Mouse (Mus musculus): ENCODE results near the gene Erc1. TPM values are rescaled to one million over a fixed set of nuclear protein-coding genes. Genes with fewer than 3 reads are reported as not detected.

Gene Erc1
- polyA plus RNA-seq, 1 experiment from 2014 or later = 22.5 TPM

- WGBS = 89% methylated on average over 4 of the region's 4 CpGs
- H3K36me3 ChIP-seq = peaks cover 7% of the 10 kb centered on the region; the same call in 1 of the 2 replicates
- no peak for DNase-seq (ENCODE audit: low spot score)
- no peaks in the 10 kb centered on the region for H3K9me3 ChIP-seq
- H3K27me3 ChIP-seq (ENCODE audit: insufficient read depth, poor library complexity, severe bottlenecking) = no peaks in the 10 kb centered on the region
- H3K4me3 ChIP-seq = no peak overlapping the region
- H3K27ac ChIP-seq = no peak overlapping the region
- peaks cover 4% of the 10 kb centered on the region; the same call in 1 of the 2 replicates for H3K4me1 ChIP-seq
Measured at GRCm38 (mm10) chr6:119595440-119595839, 252.5 kb downstream of the Erc1 start.

- H3K9me3 ChIP-seq = no peaks in the 10 kb centered on the region
- H3K36me3 ChIP-seq = peaks cover 7% of the 10 kb centered on the region; the same call in 1 of the 2 replicates
- H3K4me3 ChIP-seq = no peak overlapping the region
- no peaks in the 10 kb centered on the region for H3K27me3 ChIP-seq (ENCODE audit: insufficient read depth, poor library complexity, severe bottlenecking)
- WGBS = 85% methylated on average over 2 of the region's 2 CpGs
- no peak overlapping the region for H3K27ac ChIP-seq
- peaks cover 23% of the 10 kb centered on the region for H3K4me1 ChIP-seq
- DNase-seq (ENCODE audit: low spot score) = no peak
Measured at GRCm38 (mm10) chr6:119590872-119591271, 257.1 kb downstream of the Erc1 start.

- Histone ChIP-seq H3K9me3 (no peaks in the 10 kb centered on the region), H3K27ac (no peak overlapping the region), H3K4me3 (no peak overlapping the region), H3K36me3 (no peaks in the 10 kb centered on the region), H3K27me3 (ENCODE audit: insufficient read depth, poor library complexity, severe bottlenecking) (no peaks in the 10 kb centered on the region), H3K4me1 (peaks cover 42% of the 10 kb centered on the region)
- peak; percentile 39 for DNase-seq (ENCODE audit: low spot score)
- 76% methylated on average over 2 of the region's 2 CpGs for WGBS
Measured at GRCm38 (mm10) chr6:119587897-119588296, 260.1 kb downstream of the Erc1 start.

GRCm38 (mm10) chr6:119587454-119587853, 260.5 kb downstream of the Erc1 start:
- no peak overlapping the region for H3K4me3 ChIP-seq
- H3K9me3 ChIP-seq = no peaks in the 10 kb centered on the region
- H3K27ac ChIP-seq = no peak overlapping the region
- H3K36me3 ChIP-seq = no peaks in the 10 kb centered on the region
- no peaks in the 10 kb centered on the region for H3K27me3 ChIP-seq (ENCODE audit: insufficient read depth, poor library complexity, severe bottlenecking)
- DNase-seq (ENCODE audit: low spot score) = peak; percentile 67
- H3K4me1 ChIP-seq = peaks cover 43% of the 10 kb centered on the region

GRCm38 (mm10) chr6:119585652-119586375, 262.2 kb downstream of the Erc1 start:
- 65% methylated on average over 5 of the region's 5 CpGs for WGBS
- Histone ChIP-seq H3K27ac (0 out of 2 replicates have a peak overlapping the region, but pooled peaks have one; percentile 56), H3K9me3 (no peaks in the 10 kb centered on the region), H3K36me3 (no peaks in the 10 kb centered on the region), H3K27me3 (ENCODE audit: insufficient read depth, poor library complexity, severe bottlenecking) (no peaks in the 10 kb centered on the region), H3K4me1 (peaks cover 43% of the 10 kb centered on the region), H3K4me3 (no peak overlapping the region)
- peak; percentile 62 for DNase-seq (ENCODE audit: low spot score)

- no peaks in the 10 kb centered on the region for H3K27me3 ChIP-seq (ENCODE audit: insufficient read depth, poor library complexity, severe bottlenecking)
- H3K36me3 ChIP-seq = no peaks in the 10 kb centered on the region
- H3K4me1 ChIP-seq = peaks cover 39% of the 10 kb centered on the region
- 92% methylated on average over 1 of the region's 1 CpGs for WGBS
- no peak overlapping the region for H3K4me3 ChIP-seq
- no peak for DNase-seq (ENCODE audit: low spot score)
- no peak overlapping the region for H3K27ac ChIP-seq
- no peaks in the 10 kb centered on the region for H3K9me3 ChIP-seq
Measured at GRCm38 (mm10) chr6:119584061-119584460, 263.9 kb downstream of the Erc1 start.

GRCm38 (mm10) chr6:119583165-119583564, 264.8 kb downstream of the Erc1 start:
- 82% methylated on average over 5 of the region's 5 CpGs for WGBS
- Histone ChIP-seq H3K4me1 (peaks cover 39% of the 10 kb centered on the region), H3K27me3 (ENCODE audit: insufficient read depth, poor library complexity, severe bottlenecking) (no peaks in the 10 kb centered on the region), H3K4me3 (no peak overlapping the region), H3K27ac (no peak overlapping the region), H3K9me3 (no peaks in the 10 kb centered on the region), H3K36me3 (no peaks in the 10 kb centered on the region)
- peak; percentile 22 for DNase-seq (ENCODE audit: low spot score)

- H3K36me3 ChIP-seq = peaks cover 33% of the 10 kb centered on the region
- DNase-seq (ENCODE audit: low spot score) = no peak
- WGBS = 95% methylated on average over 4 of the region's 4 CpGs
- no peaks in the 10 kb centered on the region for H3K27me3 ChIP-seq (ENCODE audit: insufficient read depth, poor library complexity, severe bottlenecking)
- no peaks in the 10 kb centered on the region for H3K9me3 ChIP-seq
- no peak overlapping the region for H3K27ac ChIP-seq
- 0 out of 2 replicates have a peak, but pooled peaks cover 7% of the 10 kb centered on the region for H3K4me1 ChIP-seq
- H3K4me3 ChIP-seq = no peak overlapping the region
Measured at GRCm38 (mm10) chr6:119576706-119577105, 271.3 kb downstream of the Erc1 start.

- 92% methylated on average over 12 of the region's 12 CpGs for WGBS
Measured at GRCm38 (mm10) chr6:119575331-119575730, 272.6 kb downstream of the Erc1 start.

GRCm38 (mm10) chr6:119572296-119572695, 275.7 kb downstream of the Erc1 start:
- H3K36me3 ChIP-seq = peaks cover 37% of the 10 kb centered on the region
- no peak overlapping the region for H3K4me3 ChIP-seq
- no peaks in the 10 kb centered on the region for H3K27me3 ChIP-seq (ENCODE audit: insufficient read depth, poor library complexity, severe bottlenecking)
- no peaks in the 10 kb centered on the region for H3K9me3 ChIP-seq
- peaks cover 8% of the 10 kb centered on the region; the same call in 1 of the 2 replicates for H3K4me1 ChIP-seq
- 56% methylated on average over 7 of the region's 7 CpGs for WGBS
- DNase-seq (ENCODE audit: low spot score) = no peak
- H3K27ac ChIP-seq = no peak overlapping the region

More at GRCm38 (mm10) chr6:119575331-119575730, 272.6 kb downstream of the Erc1 start:
- H3K27ac ChIP-seq = no peak overlapping the region
- peaks cover 35% of the 10 kb centered on the region for H3K36me3 ChIP-seq
- H3K4me3 ChIP-seq = no peak overlapping the region
- H3K4me1 ChIP-seq = peaks cover 3% of the 10 kb centered on the region; the same call in 1 of the 2 replicates
- DNase-seq (ENCODE audit: low spot score) = no peak
- no peaks in the 10 kb centered on the region for H3K27me3 ChIP-seq (ENCODE audit: insufficient read depth, poor library complexity, severe bottlenecking)
- H3K9me3 ChIP-seq = no peaks in the 10 kb centered on the region

GRCm38 (mm10) chr6:119570797-119571196, 277.2 kb downstream of the Erc1 start:
- 86% methylated on average over 4 of the region's 4 CpGs for WGBS
- H3K36me3 ChIP-seq = peaks cover 35% of the 10 kb centered on the region
- no peak overlapping the region for H3K4me3 ChIP-seq
- H3K27ac ChIP-seq = no peak overlapping the region
- no peaks in the 10 kb centered on the region for H3K9me3 ChIP-seq
- no peak for DNase-seq (ENCODE audit: low spot score)
- peaks cover 12% of the 10 kb centered on the region for H3K4me1 ChIP-seq
- no peaks in the 10 kb centered on the region for H3K27me3 ChIP-seq (ENCODE audit: insufficient read depth, poor library complexity, severe bottlenecking)

GRCm38 (mm10) chr6:119568339-119568738, 279.6 kb downstream of the Erc1 start:
- no peaks in the 10 kb centered on the region for H3K27me3 ChIP-seq (ENCODE audit: insufficient read depth, poor library complexity, severe bottlenecking)
- H3K9me3 ChIP-seq = no peaks in the 10 kb centered on the region
- WGBS = 34% methylated on average over 2 of the region's 2 CpGs
- H3K4me3 ChIP-seq = no peak overlapping the region
- DNase-seq (ENCODE audit: low spot score) = no peak
- peaks cover 13% of the 10 kb centered on the region for H3K4me1 ChIP-seq
- peaks cover 14% of the 10 kb centered on the region; the same call in 1 of the 2 replicates for H3K36me3 ChIP-seq
- H3K27ac ChIP-seq = no peak overlapping the region

- H3K36me3 ChIP-seq = peaks cover 8% of the 10 kb centered on the region; the same call in 1 of the 2 replicates
- H3K9me3 ChIP-seq = no peaks in the 10 kb centered on the region
- H3K27me3 ChIP-seq (ENCODE audit: insufficient read depth, poor library complexity, severe bottlenecking) = no peaks in the 10 kb centered on the region
- H3K4me1 ChIP-seq = peaks cover 18% of the 10 kb centered on the region
- peak; percentile 85 for DNase-seq (ENCODE audit: low spot score)
- WGBS = 78% methylated on average over 23 of the region's 23 CpGs
- 0 out of 2 replicates have a peak overlapping the region, but pooled peaks have one; percentile 17 for H3K27ac ChIP-seq
- no peak overlapping the region for H3K4me3 ChIP-seq
Measured at GRCm38 (mm10) chr6:119565451-119566379, 282.3 kb downstream of the Erc1 start.
